Mouse (Mus musculus) c-Kit-positive CD71-positive TER-119-negative erythroid progenitor cells, embryonic 14.5 days (primary cell): Measurements from ENCODE around the gene Samhd1.

Experiments
- DNase-seq: peaks from one replicate; pipeline ENCODE4 v3.0.0-alpha.2; 2013; ENCODE audit warnings: low read depth

Samhd1 gene

GRCm38 (mm10) chr2:157095005-157095755 is 39.9 kb downstream of the Samhd1 start:
- DNase-seq, result peak; percentile 39

GRCm38 (mm10) chr2:157092024-157092423 is 43.0 kb downstream of the Samhd1 start:
- no peak for DNase-seq

GRCm38 (mm10) chr2:157087536-157088317 is 47.3 kb downstream of the Samhd1 start:
- no peak for DNase-seq

- DNase-seq, result no peak
Observed at GRCm38 (mm10) chr2:157086796-157087195, 48.3 kb downstream of the Samhd1 start, which contains the start of gene Tldc2. Gene Tldc2, plus strand, starts transcription at chr2:157087055.

- no peak for DNase-seq
Observed at GRCm38 (mm10) chr2:157084831-157085585, 50.1 kb downstream of the Samhd1 start.

- no peak for DNase-seq
Observed at GRCm38 (mm10) chr2:157081960-157082359, 53.1 kb downstream of the Samhd1 start.

GRCm38 (mm10) chr2:157081331-157081730 is 53.7 kb downstream of the Samhd1 start:
- DNase-seq, result no peak

GRCm38 (mm10) chr2:157079701-157080180 is 55.3 kb downstream of the Samhd1 start:
- no peak for DNase-seq

GRCm38 (mm10) chr2:157078793-157079700 is 56.0 kb downstream of the Samhd1 start, which contains the start of gene Soga1:
Gene Soga1, minus strand, starts transcription at chr2:157079254.
- DNase-seq, result no peak

GRCm38 (mm10) chr2:157078059-157078792 is 56.8 kb downstream of the Samhd1 start:
- no peak for DNase-seq

GRCm38 (mm10) chr2:157077641-157078058 is 57.4 kb downstream of the Samhd1 start:
- DNase-seq, result no peak

- no peak for DNase-seq
Observed at GRCm38 (mm10) chr2:157077160-157077559, 57.9 kb downstream of the Samhd1 start.

- no peak for DNase-seq
Observed at GRCm38 (mm10) chr2:157076585-157076984, 58.5 kb downstream of the Samhd1 start.

GRCm38 (mm10) chr2:157075685-157076084 is 59.4 kb downstream of the Samhd1 start:
- no peak for DNase-seq

GRCm38 (mm10) chr2:157075226-157075625 is 59.8 kb downstream of the Samhd1 start:
- no peak for DNase-seq

GRCm38 (mm10) chr2:157074772-157075171 is 60.3 kb downstream of the Samhd1 start:
- DNase-seq, result no peak

GRCm38 (mm10) chr2:157074186-157074724 is 60.8 kb downstream of the Samhd1 start:
- DNase-seq, result no peak

GRCm38 (mm10) chr2:157073378-157074052 is 61.5 kb downstream of the Samhd1 start:
- DNase-seq, result no peak

- no peak for DNase-seq
Observed at GRCm38 (mm10) chr2:157072316-157072990, 62.6 kb downstream of the Samhd1 start.
